Mouse (Mus musculus) left cerebral cortex, postnatal 14 days (tissue): Measurements from ENCODE around the gene Klf5. TPM values are rescaled to one million over a fixed set of nuclear protein-coding genes. Genes with fewer than 3 reads are reported as not detected.

Source experiments
- DNase-seq, 2 experiments: peaks; one replicate each; pipeline ENCODE4 v3.0.0; 2021 to 2022; ENCODE audit warnings: low spot score in 2 of 2, mixed read lengths in 1 of 2
- intact Hi-C: fragments of 180-260 bp; cut with DNase I; formaldehyde crosslinking; loops from one replicate; pipeline ENCODE4 v1.15.1; 2025
- total RNA-seq, 2 experiments: library from RNA; stranded (reverse); gene quantifications; 2 replicates each; pipeline ENCODE4 v1.2.3; 2021

The Klf5 gene
- total RNA-seq, 2 experiments from 2014 or later, result 13.6 to 16.3 TPM

GRCm38 (mm10) chr14:99355610-99355870, 57.0 kb downstream of the Klf5 start:
- no peak for DNase-seq
- intact Hi-C loops, result no loop called here

GRCm38 (mm10) chr14:99362956-99363355, 64.5 kb downstream of the Klf5 start:
- DNase-seq, result no peak
- intact Hi-C loops, result no loop called here

DNA sequence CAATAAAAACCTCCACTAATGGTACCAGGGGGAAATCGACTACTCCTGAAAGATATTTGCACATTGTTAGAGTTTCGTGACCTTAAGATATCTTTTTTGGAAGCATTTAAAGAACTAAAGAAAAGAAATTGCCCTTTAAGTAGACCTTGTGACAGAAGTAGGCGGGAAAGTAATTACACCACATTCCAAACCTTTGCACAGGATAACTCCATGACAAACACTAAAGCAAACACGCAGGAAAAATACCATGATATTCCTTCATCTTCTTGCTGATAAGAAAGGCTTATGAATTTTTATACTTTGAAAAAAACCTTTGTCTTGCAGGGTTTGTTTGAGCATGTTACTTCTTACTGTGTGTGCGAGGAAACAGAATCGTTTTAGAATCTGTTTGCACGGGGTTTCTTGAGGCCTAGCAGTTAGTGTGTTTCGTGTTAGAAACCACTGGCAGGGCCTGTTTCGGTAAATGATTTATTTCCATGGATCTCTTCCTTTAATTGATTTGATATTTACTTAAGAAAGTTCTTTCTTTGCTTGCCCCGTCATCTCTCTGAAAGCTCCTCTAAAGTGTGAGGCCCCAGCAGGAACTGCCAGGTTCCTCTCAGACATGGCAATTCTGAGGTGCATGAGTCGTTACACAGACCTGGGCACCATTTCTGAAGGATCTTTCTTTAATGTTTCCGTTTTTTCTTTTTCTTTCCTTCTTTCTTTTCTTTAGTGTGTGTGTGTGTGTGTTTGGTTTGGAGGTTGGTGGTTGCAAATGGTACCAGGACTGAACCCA, 65.7 kb downstream of the Klf5 start:
- intact Hi-C loops, result no loop called here

More for the DNA sequence above, 65.7 kb downstream of the Klf5 start:
- DNase-seq, result no peak

Other genes starting within 250 kb of the Klf5 start
- gene Pibf1, start 199.3 kb upstream of the Klf5 start, total RNA-seq, result 10 to 100 TPM; 13.0 to 13.9 TPM
- 10 to 100 TPM; 13.4 to 17.9 TPM for gene Dis3, start 198.9 kb upstream of the Klf5 start, total RNA-seq